Mouse (Mus musculus): Measurements from ENCODE around the gene Lgr5. TPM values are rescaled to one million over a fixed set of nuclear protein-coding genes. Genes with fewer than 3 reads are reported as not detected.

Lgr5 gene
- total and polyA plus RNA-seq, 2 experiments: 3.4 to 3.6 TPM

DNA sequence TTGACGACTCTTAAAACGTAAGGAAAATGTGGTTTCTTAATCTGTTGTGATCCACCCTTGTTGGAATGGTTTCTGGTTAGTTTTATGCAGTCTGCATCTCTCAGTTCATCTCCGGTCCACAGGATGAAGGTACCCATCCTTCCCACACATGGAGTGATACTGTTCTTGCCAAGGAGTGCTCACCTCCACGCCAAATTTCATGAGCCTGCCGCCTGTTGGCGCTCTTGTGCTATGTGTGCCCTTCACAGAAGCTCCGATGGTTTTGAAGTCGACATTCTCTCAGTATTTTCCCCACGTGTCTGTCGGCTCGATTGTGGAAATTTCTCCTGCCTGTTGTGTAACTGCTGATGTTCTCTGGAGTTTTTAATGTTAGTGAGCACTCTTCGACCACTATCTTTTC is 57.8 kb downstream of the Lgr5 start:
- DNase-seq (ENCODE audit: extremely low read depth, low read depth, low spot score): no peak
- Histone ChIP-seq H3K79me2 (ENCODE audit: control insufficient read depth, insufficient read depth, low read length) (no peaks in the 10 kb centered on the region), H3K4me3 (ENCODE audit: insufficient read depth, low read depth, low read length) (no peak overlapping the region), H3K27ac (replicated peaks; ENCODE audit: insufficient read depth, low read depth, low read length) (no peak overlapping the region), H3K36me3 (ENCODE audit: control insufficient read depth, insufficient read depth, low read length) (no peaks in the 10 kb centered on the region), H3K4me1 (ENCODE audit: control insufficient read depth, insufficient read depth, low read length) (no peaks in the 10 kb centered on the region), H3K27me3 (ENCODE audit: control insufficient read depth, insufficient read depth, low read length) (no peaks in the 10 kb centered on the region), H3K9ac (ENCODE audit: low read depth, low read length) (no peak overlapping the region)
- WGBS: 88% methylated on average over 12 of the region's 12 CpGs
- no peak for TF ChIP-seq POLR2A (IDR thresholded peaks at IDR 0.05; ENCODE audit: extremely low read depth, insufficient read depth, low read length)
- no peak for TF ChIP-seq CTCF (IDR thresholded peaks at IDR 0.05; ENCODE audit: low read depth, low read length)

DNA sequence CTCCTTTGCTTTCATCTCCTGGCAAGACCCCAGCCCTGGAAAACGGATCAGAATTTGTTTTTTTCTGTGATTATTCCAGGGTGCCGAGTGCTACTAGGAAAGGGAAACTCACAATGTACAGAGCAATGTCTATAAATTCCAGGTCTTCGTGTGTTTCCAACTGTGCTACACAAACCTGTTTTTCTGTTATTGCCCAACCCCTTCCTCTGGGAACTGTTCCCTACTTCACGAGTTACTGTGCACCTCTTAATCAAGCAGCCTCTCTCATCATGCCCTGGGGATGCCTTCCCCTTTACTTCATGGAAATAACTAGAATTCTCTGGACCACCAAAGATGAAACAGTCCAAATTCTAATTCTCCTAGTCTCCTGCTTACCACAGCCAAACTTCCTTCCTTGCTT is 58.7 kb downstream of the Lgr5 start:
- TF ChIP-seq CTCF (IDR thresholded peaks at IDR 0.05; ENCODE audit: low read depth, low read length) (no peak), POLR2A (IDR thresholded peaks at IDR 0.05; ENCODE audit: extremely low read depth, insufficient read depth, low read length) (no peak)
- 67% methylated on average over 4 of the region's 4 CpGs for WGBS
- DNase-seq (ENCODE audit: extremely low read depth, low read depth, low spot score): no peak

DNA sequence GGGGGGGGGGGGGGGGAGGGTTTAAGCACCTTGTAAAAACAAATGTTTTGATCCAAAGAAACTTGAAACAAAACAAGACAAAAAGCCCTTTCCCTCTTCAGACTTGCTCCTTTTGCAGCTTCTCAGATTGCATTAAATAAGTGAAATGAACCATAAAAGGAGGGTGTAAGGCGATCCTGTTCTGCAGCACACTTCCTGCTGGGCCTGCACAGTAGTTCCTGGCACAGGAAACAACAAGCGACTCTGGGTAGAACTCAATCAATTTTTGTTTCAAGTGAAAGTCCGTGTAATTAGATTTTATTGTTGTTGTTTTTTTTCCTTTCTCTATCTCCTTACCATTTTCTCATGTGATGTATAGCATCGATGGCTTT is 66.5 kb downstream of the Lgr5 start:
- no peaks in the 10 kb centered on the region for H3K27me3 ChIP-seq (ENCODE audit: control insufficient read depth, insufficient read depth, low read length)
- no peak overlapping the region for H3K4me3 ChIP-seq (ENCODE audit: insufficient read depth, low read depth, low read length)
- 67% methylated on average over 4 of the region's 4 CpGs for WGBS
- TF ChIP-seq CTCF (IDR thresholded peaks at IDR 0.05; ENCODE audit: low read depth, low read length) (no peak), POLR2A (IDR thresholded peaks at IDR 0.05; ENCODE audit: extremely low read depth, insufficient read depth, low read length) (no peak)
- no peak for DNase-seq (ENCODE audit: extremely low read depth, low read depth, low spot score)
- no peaks in the 10 kb centered on the region for H3K79me2 ChIP-seq (ENCODE audit: control insufficient read depth, insufficient read depth, low read length)
- no peaks in the 10 kb centered on the region for H3K36me3 ChIP-seq (ENCODE audit: control insufficient read depth, insufficient read depth, low read length)
- H3K9ac ChIP-seq (ENCODE audit: low read depth, low read length): no peak overlapping the region
- H3K4me1 ChIP-seq (ENCODE audit: control insufficient read depth, insufficient read depth, low read length): no peaks in the 10 kb centered on the region
- no peak overlapping the region for H3K27ac ChIP-seq (replicated peaks; ENCODE audit: insufficient read depth, low read depth, low read length)

More for the DNA sequence above, 58.7 kb downstream of the Lgr5 start:
- Histone ChIP-seq H3K27me3 (ENCODE audit: control insufficient read depth, insufficient read depth, low read length) (no peaks in the 10 kb centered on the region), H3K36me3 (ENCODE audit: control insufficient read depth, insufficient read depth, low read length) (no peaks in the 10 kb centered on the region), H3K79me2 (ENCODE audit: control insufficient read depth, insufficient read depth, low read length) (no peaks in the 10 kb centered on the region), H3K27ac (replicated peaks; ENCODE audit: insufficient read depth, low read depth, low read length) (no peak overlapping the region), H3K4me1 (ENCODE audit: control insufficient read depth, insufficient read depth, low read length) (no peaks in the 10 kb centered on the region), H3K4me3 (ENCODE audit: insufficient read depth, low read depth, low read length) (no peak overlapping the region), H3K9ac (ENCODE audit: low read depth, low read length) (no peak overlapping the region)

DNA sequence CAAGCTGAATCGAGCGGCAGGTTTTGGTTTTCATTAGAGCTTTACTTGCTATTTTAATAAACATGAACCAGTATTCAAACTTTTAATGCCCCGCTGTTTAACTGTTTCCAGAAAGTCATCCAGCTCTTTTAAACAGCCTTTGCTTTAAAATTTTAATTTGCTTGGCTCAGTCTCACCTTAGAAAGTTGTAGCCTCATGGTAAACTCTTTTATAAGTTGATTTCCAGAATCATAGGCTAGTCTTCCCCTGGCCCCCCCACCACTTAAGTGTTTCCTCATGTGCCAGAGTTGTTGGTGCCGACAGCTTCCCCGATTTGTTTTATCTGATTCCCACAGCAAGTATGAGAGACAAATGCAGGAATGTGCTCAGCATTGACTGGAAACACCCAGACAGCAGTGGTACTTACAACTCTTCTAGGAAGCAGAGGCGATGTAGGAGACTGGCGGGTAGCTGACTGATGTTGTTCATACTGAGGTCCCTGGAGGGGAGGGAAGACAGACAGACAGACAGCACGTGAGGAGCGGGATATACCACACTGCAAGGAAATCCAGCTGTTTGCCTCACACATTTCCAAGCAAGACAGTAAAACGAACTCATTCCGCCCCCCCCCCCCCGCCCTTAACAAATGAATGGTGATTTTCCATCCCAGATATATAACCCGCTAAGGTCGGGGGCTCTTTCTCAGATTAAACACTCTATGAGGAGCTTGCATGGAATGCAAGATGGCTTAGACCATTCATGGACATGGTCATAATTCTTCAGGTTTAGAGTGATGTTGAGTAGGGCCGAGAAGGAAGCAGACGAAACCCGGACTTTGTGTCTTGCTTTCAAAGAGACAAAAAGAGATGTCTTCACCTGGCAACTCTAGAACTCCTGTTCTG is 67.1 kb downstream of the Lgr5 start:
- H3K27ac ChIP-seq (replicated peaks; ENCODE audit: insufficient read depth, low read depth, low read length): no peak overlapping the region
- H3K4me1 ChIP-seq (ENCODE audit: control insufficient read depth, insufficient read depth, low read length): no peaks in the 10 kb centered on the region
- no peak for TF ChIP-seq POLR2A (IDR thresholded peaks at IDR 0.05; ENCODE audit: extremely low read depth, insufficient read depth, low read length)
- no peak for TF ChIP-seq CTCF (IDR thresholded peaks at IDR 0.05; ENCODE audit: low read depth, low read length)
- H3K9ac ChIP-seq (ENCODE audit: low read depth, low read length): no peak overlapping the region
- no peak for DNase-seq (ENCODE audit: extremely low read depth, low read depth, low spot score)
- no peaks in the 10 kb centered on the region for H3K79me2 ChIP-seq (ENCODE audit: control insufficient read depth, insufficient read depth, low read length)
- WGBS: 88% methylated on average over 17 of the region's 17 CpGs
- no peaks in the 10 kb centered on the region for H3K36me3 ChIP-seq (ENCODE audit: control insufficient read depth, insufficient read depth, low read length)
- H3K4me3 ChIP-seq (ENCODE audit: insufficient read depth, low read depth, low read length): no peak overlapping the region
- H3K27me3 ChIP-seq (ENCODE audit: control insufficient read depth, insufficient read depth, low read length): no peaks in the 10 kb centered on the region

DNA sequence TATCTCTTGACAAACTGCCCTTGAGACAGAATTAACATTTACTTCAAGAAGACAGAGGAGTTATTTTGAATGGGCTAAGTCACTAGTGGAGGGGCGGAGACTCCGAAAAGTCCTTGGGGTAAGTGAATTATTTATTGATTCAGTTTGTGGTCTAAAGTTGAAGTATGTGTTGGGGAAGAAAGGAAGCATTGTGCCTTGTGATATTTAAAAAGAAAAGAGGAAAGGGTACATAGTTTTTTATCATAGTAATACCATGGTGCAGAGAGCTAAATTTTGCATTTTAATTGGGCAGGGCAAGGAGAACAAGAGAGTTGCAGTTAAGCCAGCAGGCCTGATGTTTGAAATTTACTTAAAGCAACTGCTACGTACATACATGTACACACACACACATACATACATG is 68.7 kb downstream of the Lgr5 start:
- Histone ChIP-seq H3K9ac (ENCODE audit: low read depth, low read length) (no peak overlapping the region), H3K27me3 (ENCODE audit: control insufficient read depth, insufficient read depth, low read length) (no peaks in the 10 kb centered on the region), H3K27ac (replicated peaks; ENCODE audit: insufficient read depth, low read depth, low read length) (no peak overlapping the region), H3K4me1 (ENCODE audit: control insufficient read depth, insufficient read depth, low read length) (no peaks in the 10 kb centered on the region), H3K79me2 (ENCODE audit: control insufficient read depth, insufficient read depth, low read length) (no peaks in the 10 kb centered on the region), H3K4me3 (ENCODE audit: insufficient read depth, low read depth, low read length) (no peak overlapping the region), H3K36me3 (ENCODE audit: control insufficient read depth, insufficient read depth, low read length) (no peaks in the 10 kb centered on the region)
- WGBS: 97% methylated on average over 3 of the region's 3 CpGs
- no peak for DNase-seq (ENCODE audit: extremely low read depth, low read depth, low spot score)
- TF ChIP-seq CTCF (IDR thresholded peaks at IDR 0.05; ENCODE audit: low read depth, low read length): no peak
- no peak for TF ChIP-seq POLR2A (IDR thresholded peaks at IDR 0.05; ENCODE audit: extremely low read depth, insufficient read depth, low read length)

DNA sequence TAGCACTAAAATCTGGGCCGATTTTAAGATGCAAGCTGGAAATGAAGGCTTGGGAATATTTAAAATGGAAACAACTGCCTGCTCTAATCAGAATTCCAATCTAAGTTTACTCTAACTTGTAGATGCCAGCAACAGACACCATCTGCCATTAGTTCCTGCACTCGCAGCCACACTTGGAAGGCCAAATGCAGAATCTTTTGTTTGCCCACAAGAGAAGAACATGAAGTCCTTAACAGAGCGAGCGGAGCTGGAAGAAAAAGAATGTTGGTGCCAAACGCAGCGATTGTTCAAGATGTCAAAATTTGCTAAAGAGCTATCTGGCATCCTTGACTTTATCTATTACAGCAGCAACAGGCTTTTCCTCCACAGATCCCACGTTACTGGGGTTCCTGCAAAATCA is 72.1 kb downstream of the Lgr5 start:
- H3K4me3 ChIP-seq (ENCODE audit: insufficient read depth, low read depth, low read length): no peak overlapping the region
- no peaks in the 10 kb centered on the region for H3K79me2 ChIP-seq (ENCODE audit: control insufficient read depth, insufficient read depth, low read length)
- H3K27ac ChIP-seq (replicated peaks; ENCODE audit: insufficient read depth, low read depth, low read length): no peak overlapping the region
- 87% methylated on average over 7 of the region's 7 CpGs for WGBS
- no peak for TF ChIP-seq CTCF (IDR thresholded peaks at IDR 0.05; ENCODE audit: low read depth, low read length)
- TF ChIP-seq POLR2A (IDR thresholded peaks at IDR 0.05; ENCODE audit: extremely low read depth, insufficient read depth, low read length): no peak
- no peaks in the 10 kb centered on the region for H3K27me3 ChIP-seq (ENCODE audit: control insufficient read depth, insufficient read depth, low read length)
- no peak overlapping the region for H3K9ac ChIP-seq (ENCODE audit: low read depth, low read length)
- no peak for DNase-seq (ENCODE audit: extremely low read depth, low read depth, low spot score)
- H3K4me1 ChIP-seq (ENCODE audit: control insufficient read depth, insufficient read depth, low read length): no peaks in the 10 kb centered on the region
- no peaks in the 10 kb centered on the region for H3K36me3 ChIP-seq (ENCODE audit: control insufficient read depth, insufficient read depth, low read length)

Measured in liver, adult 2 months (tissue).